Mouse (Mus musculus): ENCODE measurements around the gene Ccdc120. TPM values are rescaled to one million over a fixed set of nuclear protein-coding genes. Genes with fewer than 3 reads are reported as not detected.
A peak's percentile ranks its signal among the peaks of the same experiment; 100 is the strongest.
"Not testable (repeated sequence)": the region's sequence is repeated elsewhere in the genome, so short reads cannot be mapped to it uniquely, and the experiment has no call there.

Gene Ccdc120
- polyA plus RNA-seq, 1 experiment from 2014 or later = 6.6 TPM

- no peaks in the 10 kb centered on the region for H3K4me1 ChIP-seq (replicated peaks)
- H3K27ac ChIP-seq (ENCODE audit: poor library complexity, severe bottlenecking) = no peak overlapping the region
- H3K9ac ChIP-seq = no peak overlapping the region
- no peaks in the 10 kb centered on the region for H3K27me3 ChIP-seq (replicated peaks)
- H3K4me2 ChIP-seq = no peak overlapping the region
- peaks cover 37% of the 10 kb centered on the region for H3K36me3 ChIP-seq
- WGBS = 67% methylated on average over 9 of the region's 9 CpGs
- no peak for ATAC-seq (ENCODE audit: insufficient number of reproducible peaks, low FRiP score)
- no peaks in the 10 kb centered on the region; the same call in 1 of the 2 replicates for H3K9me3 ChIP-seq (replicated peaks)
- H3K4me3 ChIP-seq = no peak overlapping the region
Observed at GRCm38 (mm10) chrX:7775501-7776205, 24.9 kb upstream of the Ccdc120 start.

- Histone ChIP-seq H3K9me3 (replicated peaks) (no peaks in the 10 kb centered on the region), H3K27ac (ENCODE audit: poor library complexity, severe bottlenecking) (no peak overlapping the region), H3K9ac (no peak overlapping the region), H3K4me1 (replicated peaks) (no peaks in the 10 kb centered on the region), H3K36me3 (peaks cover 61% of the 10 kb centered on the region), H3K4me3 (no peak overlapping the region), H3K4me2 (no peak overlapping the region), H3K27me3 (replicated peaks) (no peaks in the 10 kb centered on the region)
- 54% methylated on average over 2 of the region's 2 CpGs for WGBS
- no peak for ATAC-seq (ENCODE audit: insufficient number of reproducible peaks, low FRiP score)
Observed at GRCm38 (mm10) chrX:7772766-7773165, 22.1 kb upstream of the Ccdc120 start.

- Histone ChIP-seq H3K9ac (no peak overlapping the region), H3K27ac (ENCODE audit: poor library complexity, severe bottlenecking) (no peak overlapping the region), H3K4me2 (no peak overlapping the region), H3K9me3 (replicated peaks) (no peaks in the 10 kb centered on the region), H3K36me3 (peaks cover 75% of the 10 kb centered on the region), H3K4me3 (no peak overlapping the region), H3K4me1 (replicated peaks) (peaks cover 20% of the 10 kb centered on the region), H3K27me3 (replicated peaks) (no peaks in the 10 kb centered on the region)
- peak; percentile 22; the same call in 1 of the 2 replicates for ATAC-seq (ENCODE audit: insufficient number of reproducible peaks, low FRiP score)
- whole genome bisulfite sequencing = 76% methylated on average over 7 of the region's 7 CpGs
Observed at GRCm38 (mm10) chrX:7769302-7770017, 18.8 kb upstream of the Ccdc120 start.

- peak; percentile 68 for ATAC-seq (ENCODE audit: insufficient number of reproducible peaks, low FRiP score)
- WGBS = 15% methylated on average over 11 of the region's 11 CpGs
Observed at GRCm38 (mm10) chrX:7765764-7766163, 15.1 kb upstream of the Ccdc120 start.

GRCm38 (mm10) chrX:7765281-7765670 is 14.6 kb upstream of the Ccdc120 start:
- Histone ChIP-seq H3K27me3 (replicated peaks) (no peaks in the 10 kb centered on the region), H3K4me1 (replicated peaks) (peaks cover 24% of the 10 kb centered on the region), H3K9ac (peak overlapping the region; percentile 86), H3K4me2 (peak overlapping the region; percentile 80), H3K9me3 (replicated peaks) (no peaks in the 10 kb centered on the region), H3K27ac (ENCODE audit: poor library complexity, severe bottlenecking) (peak overlapping the region; percentile 60), H3K4me3 (peak overlapping the region; percentile 87), H3K36me3 (peaks cover 37% of the 10 kb centered on the region)
- no peak for ATAC-seq (ENCODE audit: insufficient number of reproducible peaks, low FRiP score)
- 11% methylated on average over 13 of the region's 13 CpGs for WGBS

More at GRCm38 (mm10) chrX:7765764-7766163, 15.1 kb upstream of the Ccdc120 start:
- Histone ChIP-seq H3K9ac (peak overlapping the region; percentile 86), H3K4me1 (replicated peaks) (peaks cover 24% of the 10 kb centered on the region), H3K4me3 (peak overlapping the region; percentile 87), H3K27ac (ENCODE audit: poor library complexity, severe bottlenecking) (peak overlapping the region; percentile 60), H3K27me3 (replicated peaks) (no peaks in the 10 kb centered on the region), H3K36me3 (peaks cover 42% of the 10 kb centered on the region), H3K9me3 (replicated peaks) (no peaks in the 10 kb centered on the region), H3K4me2 (peak overlapping the region; percentile 80)

- Histone ChIP-seq H3K9me3 (replicated peaks) (no peaks in the 10 kb centered on the region), H3K9ac (peak overlapping the region; percentile 86), H3K27me3 (replicated peaks) (no peaks in the 10 kb centered on the region), H3K4me3 (peak overlapping the region; percentile 87), H3K27ac (ENCODE audit: poor library complexity, severe bottlenecking) (peak overlapping the region; percentile 60; the same call in 1 of the 2 replicates), H3K4me1 (replicated peaks) (peaks cover 24% of the 10 kb centered on the region), H3K36me3 (peaks cover 33% of the 10 kb centered on the region), H3K4me2 (peak overlapping the region; percentile 80)
- ATAC-seq (ENCODE audit: insufficient number of reproducible peaks, low FRiP score) = no peak
- WGBS = 19% methylated on average over 9 of the region's 9 CpGs
Observed at GRCm38 (mm10) chrX:7764657-7765280, 14.1 kb upstream of the Ccdc120 start.

GRCm38 (mm10) chrX:7763631-7764393 is 13.1 kb upstream of the Ccdc120 start:
- WGBS = 14% methylated on average over 22 of the region's 22 CpGs
- H3K9ac ChIP-seq = peak overlapping the region; percentile 86
- H3K27me3 ChIP-seq (replicated peaks) = no peaks in the 10 kb centered on the region
- peaks cover 25% of the 10 kb centered on the region for H3K36me3 ChIP-seq
- peak overlapping the region; percentile 80 for H3K4me2 ChIP-seq
- H3K27ac ChIP-seq (ENCODE audit: poor library complexity, severe bottlenecking) = peak overlapping the region; percentile 83; the same call in 1 of the 2 replicates
- 0 out of 2 replicates have a peak, but pooled peaks have one; percentile 24 for ATAC-seq (ENCODE audit: insufficient number of reproducible peaks, low FRiP score)
- peaks cover 24% of the 10 kb centered on the region for H3K4me1 ChIP-seq (replicated peaks)
- peak overlapping the region; percentile 87 for H3K4me3 ChIP-seq
- H3K9me3 ChIP-seq (replicated peaks) = no peaks in the 10 kb centered on the region

- peaks cover 17% of the 10 kb centered on the region for H3K36me3 ChIP-seq
- H3K4me3 ChIP-seq = peak overlapping the region; percentile 87
- H3K9ac ChIP-seq = peak overlapping the region; percentile 86
- H3K9me3 ChIP-seq (replicated peaks) = no peaks in the 10 kb centered on the region
- peak overlapping the region; percentile 83 for H3K27ac ChIP-seq (ENCODE audit: poor library complexity, severe bottlenecking)
- no peaks in the 10 kb centered on the region for H3K27me3 ChIP-seq (replicated peaks)
- H3K4me2 ChIP-seq = peak overlapping the region; percentile 80
- peaks cover 24% of the 10 kb centered on the region for H3K4me1 ChIP-seq (replicated peaks)
- 9% methylated on average over 21 of the region's 21 CpGs for WGBS
- peak; percentile 44 for ATAC-seq (ENCODE audit: insufficient number of reproducible peaks, low FRiP score)
Observed at GRCm38 (mm10) chrX:7762921-7763197, 12.2 kb upstream of the Ccdc120 start.

GRCm38 (mm10) chrX:7762137-7762920 is 11.6 kb upstream of the Ccdc120 start, which contains the start of gene Tfe3:
Gene Tfe3 (plus strand): TSS chrX:7762560.
- Histone ChIP-seq H3K4me3 (peak within 1 kb of the TSS; percentile 87), H3K9me3 (replicated peaks) (no peaks in the 10 kb centered on the region), H3K27me3 (replicated peaks) (no peaks in the 10 kb centered on the region), H3K27ac (ENCODE audit: poor library complexity, severe bottlenecking) (peak within 1 kb of the TSS; percentile 83), H3K9ac (peak within 1 kb of the TSS; percentile 86), H3K4me1 (replicated peaks) (peaks cover 24% of the 10 kb centered on the region), H3K36me3 (peaks cover 12% of the 10 kb centered on the region), H3K4me2 (peak within 1 kb of the TSS; percentile 80)
- ATAC-seq (ENCODE audit: insufficient number of reproducible peaks, low FRiP score) = peak; percentile 95
- 14% methylated on average over 29 of the region's 38 CpGs for WGBS

- not testable (repeated sequence) for H3K4me3 ChIP-seq; H3K9me3 ChIP-seq (replicated peaks); H3K4me1 ChIP-seq (replicated peaks); H3K36me3 ChIP-seq; H3K4me2 ChIP-seq; H3K27ac ChIP-seq (ENCODE audit: poor library complexity, severe bottlenecking); ATAC-seq (ENCODE audit: insufficient number of reproducible peaks, low FRiP score); H3K27me3 ChIP-seq (replicated peaks); H3K9ac ChIP-seq
- 11% methylated on average over 3 of the region's 3 CpGs for WGBS
Observed at GRCm38 (mm10) chrX:7753627-7754026, 2.9 kb upstream of the Ccdc120 start.
